Mouse (Mus musculus) C2C12 (cell line): ENCODE measurements around the gene Ngly1. TPM values are rescaled to one million over a fixed set of nuclear protein-coding genes. Genes with fewer than 3 reads are reported as not detected.

Experiments
- H3K27me3 ChIP-seq: one replicate; pipeline ENCODE4 v1.6.1; 2011; ENCODE audit not compliant: control insufficient read depth, insufficient read depth, insufficient read length
- H3K36me3 ChIP-seq: one replicate; pipeline ENCODE4 v1.6.1; 2011; ENCODE audit not compliant: control insufficient read depth, insufficient read depth
- H3K4me3 ChIP-seq: one replicate; pipeline ENCODE4 v1.5.1; 2011; ENCODE audit warnings: mild to moderate bottlenecking, control low read depth; ENCODE audit not compliant: poor library complexity, insufficient read depth, severe bottlenecking
- H3K79me2 ChIP-seq: one replicate; pipeline ENCODE4 v1.6.1; 2011; ENCODE audit not compliant: control insufficient read depth, insufficient read depth
- H3K79me3 ChIP-seq: one replicate; pipeline ENCODE4 v1.6.1; 2011; ENCODE audit warnings: low read depth, control low read depth
- H3ac ChIP-seq: one replicate; pipeline ENCODE3; 2011; ENCODE audit warnings: low read depth; ENCODE audit not compliant: control insufficient read depth, insufficient read length
- CEBPB ChIP-seq: IDR thresholded peaks from one replicate; pipeline ENCODE4 v1.6.1; 2011; ENCODE audit warnings: low read depth, mild to moderate bottlenecking, control low read depth, moderate library complexity
- CTCF ChIP-seq: IDR thresholded peaks from one replicate; pipeline ENCODE4 v1.5.1; 2011; ENCODE audit not compliant: control insufficient read depth, insufficient read depth, insufficient read length
- FOSL1 ChIP-seq: IDR thresholded peaks from one replicate; pipeline ENCODE4 v1.8.0; 2011; ENCODE audit warnings: mild to moderate bottlenecking, low read length; ENCODE audit not compliant: poor library complexity, insufficient read depth, severe bottlenecking
- MAX ChIP-seq: IDR thresholded peaks from one replicate; pipeline ENCODE4 v1.6.1; 2011; ENCODE audit warnings: mild to moderate bottlenecking, control low read depth
- MYOD1 ChIP-seq: IDR thresholded peaks from one replicate; pipeline ENCODE4 v1.6.1; 2011; ENCODE audit warnings: low read depth; ENCODE audit not compliant: control insufficient read depth, insufficient read length
- MYOG ChIP-seq: IDR thresholded peaks from one replicate; pipeline ENCODE4 v1.6.1; 2011; ENCODE audit not compliant: control insufficient read depth, insufficient read length; ENCODE audit errors: extremely low read depth
- USF1 ChIP-seq: IDR thresholded peaks from one replicate; pipeline ENCODE4 v1.6.1; 2011; ENCODE audit warnings: low read depth, mild to moderate bottlenecking, control low read depth, moderate library complexity
- polyA plus RNA-seq: library from polyadenylated mRNA; unstranded; fragments of >200 nt; fragmentation: generic; extraction: Trizol; gene quantifications from one replicate; pipeline ENCODE4 v1.2.1, GENCODE M21; 2012; ENCODE audit warnings: missing spikeins

The Ngly1 gene
- polyA plus RNA-seq, 1 experiment: 7.4 TPM

- TF ChIP-seq MAX: peak; percentile 32
- TF ChIP-seq MYOG: no peak
- no peak for TF ChIP-seq CEBPB
These were observed 6.0 kb upstream of the Ngly1 start for GRCm38 (mm10) chr14:16242947-16243602.

GRCm38 (mm10) chr14:16243603-16244209 is 5.4 kb upstream of the Ngly1 start:
- no peaks in the 10 kb centered on the region for H3K79me3 ChIP-seq
- no peaks in the 10 kb centered on the region for H3K79me2 ChIP-seq
- TF ChIP-seq MYOG: no peak
- peak; percentile 98 for TF ChIP-seq CEBPB
- peaks cover 4% of the 10 kb centered on the region for H3K36me3 ChIP-seq
- peak overlapping the region; percentile 29 for H3K4me3 ChIP-seq
- peak overlapping the region; percentile 24 for H3ac ChIP-seq
- H3K27me3 ChIP-seq: no peaks in the 10 kb centered on the region

More at GRCm38 (mm10) chr14:16242947-16243602, 6.0 kb upstream of the Ngly1 start:
- peak overlapping the region; percentile 29 for H3K4me3 ChIP-seq
- H3K79me2 ChIP-seq: no peaks in the 10 kb centered on the region
- peaks cover 4% of the 10 kb centered on the region for H3K36me3 ChIP-seq
- H3K79me3 ChIP-seq: no peaks in the 10 kb centered on the region
- H3K27me3 ChIP-seq: no peaks in the 10 kb centered on the region
- H3ac ChIP-seq: peak overlapping the region; percentile 82

GRCm38 (mm10) chr14:16244370-16244769 is 4.7 kb upstream of the Ngly1 start:
- no peaks in the 10 kb centered on the region for H3K79me2 ChIP-seq
- H3K4me3 ChIP-seq: no peak overlapping the region
- H3K36me3 ChIP-seq: peaks cover 4% of the 10 kb centered on the region
- no peaks in the 10 kb centered on the region for H3K27me3 ChIP-seq
- no peaks in the 10 kb centered on the region for H3K79me3 ChIP-seq
- H3ac ChIP-seq: no peak overlapping the region
- TF ChIP-seq CTCF (no peak), USF1 (no peak), MYOG (no peak), FOSL1 (no peak), MAX (no peak), MYOD1 (no peak), CEBPB (no peak)

- TF ChIP-seq USF1: no peak
These were observed 4.0 kb upstream of the Ngly1 start for GRCm38 (mm10) chr14:16245127-16245526.

GRCm38 (mm10) chr14:16246340-16246912 is 2.7 kb upstream of the Ngly1 start:
- TF ChIP-seq MYOG: no peak
- TF ChIP-seq CTCF: no peak
- no peak for TF ChIP-seq CEBPB
- TF ChIP-seq USF1: no peak
- no peak for TF ChIP-seq FOSL1
- no peaks in the 10 kb centered on the region for H3K27me3 ChIP-seq
- no peak overlapping the region for H3ac ChIP-seq
- no peak overlapping the region for H3K4me3 ChIP-seq
- no peaks in the 10 kb centered on the region for H3K36me3 ChIP-seq
- peaks cover 15% of the 10 kb centered on the region for H3K79me2 ChIP-seq
- peaks cover 2% of the 10 kb centered on the region for H3K79me3 ChIP-seq

More at GRCm38 (mm10) chr14:16245127-16245526, 4.0 kb upstream of the Ngly1 start:
- Histone ChIP-seq H3K79me3 (peaks cover 2% of the 10 kb centered on the region), H3K79me2 (peaks cover 7% of the 10 kb centered on the region), H3ac (no peak overlapping the region), H3K36me3 (peaks cover 4% of the 10 kb centered on the region), H3K4me3 (no peak overlapping the region), H3K27me3 (no peaks in the 10 kb centered on the region)

- Histone ChIP-seq H3K27me3 (no peaks in the 10 kb centered on the region), H3K79me3 (peaks cover 2% of the 10 kb centered on the region), H3K4me3 (no peak overlapping the region), H3K36me3 (no peaks in the 10 kb centered on the region), H3K79me2 (peaks cover 19% of the 10 kb centered on the region), H3ac (no peak overlapping the region)
- TF ChIP-seq MYOG (no peak), MYOD1 (no peak), CTCF (no peak), CEBPB (no peak), MAX (no peak), USF1 (no peak), FOSL1 (no peak)
These were observed 945 bp upstream of the Ngly1 start for GRCm38 (mm10) chr14:16248135-16248534.
